Mouse (Mus musculus) bone marrow macrophage, adult 2 months (primary cell): ENCODE data around the gene Supt16.

Source experiments
- CTCF ChIP-seq: IDR thresholded peaks from 2 replicates; pipeline ENCODE4 v1.5.1; 2012; ENCODE audit warnings: low read depth, mild to moderate bottlenecking, low read length, moderate library complexity
- POLR2A ChIP-seq: IDR thresholded peaks from 2 replicates; pipeline ENCODE4 v1.6.1; 2012; ENCODE audit warnings: mild to moderate bottlenecking, low read depth, low read length, borderline replicate concordance

GRCm38 (mm10) chr14:52166571-52166970 lies 30.6 kb downstream of the Supt16 start:
- TF ChIP-seq CTCF (no peak), POLR2A (no peak)
